Mouse (Mus musculus) embryo, embryonic 10 days (tissue): ENCODE results near the gene Cldn13.

ENCODE experiments used
- DNase-seq: peaks from one replicate; pipeline ENCODE4 v3.0.0-alpha.2; 2015; ENCODE audit warnings: low spot score

The Cldn13 gene

GRCm38 (mm10) chr5:134891552-134891951 lies 23.8 kb downstream of the Cldn13 start:
- DNase-seq, result no peak

GRCm38 (mm10) chr5:134890601-134891054 lies 24.7 kb downstream of the Cldn13 start:
- DNase-seq, result no peak

GRCm38 (mm10) chr5:134888505-134888904 lies 26.8 kb downstream of the Cldn13 start:
- no peak for DNase-seq

- DNase-seq, result no peak
These were observed 27.6 kb downstream of the Cldn13 start for GRCm38 (mm10) chr5:134887447-134888335.

GRCm38 (mm10) chr5:134883077-134883476 lies 32.2 kb downstream of the Cldn13 start:
- DNase-seq, result no peak

- DNase-seq, result no peak
These were observed 38.5 kb downstream of the Cldn13 start for GRCm38 (mm10) chr5:134876801-134877200.

- DNase-seq, result no peak
These were observed 40.1 kb downstream of the Cldn13 start for GRCm38 (mm10) chr5:134875245-134875644.

GRCm38 (mm10) chr5:134873956-134874879 lies 41.1 kb downstream of the Cldn13 start:
- DNase-seq, result no peak

- no peak for DNase-seq
These were observed 42.3 kb downstream of the Cldn13 start for GRCm38 (mm10) chr5:134873034-134873433.

GRCm38 (mm10) chr5:134872597-134872996 lies 42.7 kb downstream of the Cldn13 start:
- no peak for DNase-seq

GRCm38 (mm10) chr5:134868506-134868905 lies 46.8 kb downstream of the Cldn13 start:
- no peak for DNase-seq

GRCm38 (mm10) chr5:134867320-134868144 lies 47.8 kb downstream of the Cldn13 start:
- DNase-seq, result peak; percentile 58

- DNase-seq, result peak; percentile 13
These were observed 50.2 kb downstream of the Cldn13 start for GRCm38 (mm10) chr5:134865158-134865557.
